Mouse (Mus musculus) embryonic facial prominence, embryonic 13.5 days (tissue): ENCODE measurements at regions not wholly inside any gene's neighbourhood (a gene's known extent, or its start where the extent isn't known, plus 50 kb on each side); places are given as distances from the start of the nearest gene placed in this dataset.
A peak's percentile ranks its signal among the peaks of the same experiment; 100 is the strongest.

Experiments used
- ATAC-seq: fragments of 200-750 bp; cut with Nextera tagmentation; 2 replicates; pipeline ENCODE4 v1.8.0; 2017; ENCODE audit warnings: low read depth; ENCODE audit not compliant: insufficient number of reproducible peaks, insufficient read depth, low FRiP score, low TSS enrichment
- H3K27ac ChIP-seq: fragments of 300-500 bp; sonication (generic); 2 replicates; pipeline ENCODE4 v1.5.1; 2015; ENCODE audit warnings: moderate library complexity, mild to moderate bottlenecking, inconsistent platforms
- H3K27me3 ChIP-seq: fragments of 300-500 bp; sonication (generic); 2 replicates; pipeline ENCODE4 v1.6.1; 2015; ENCODE audit warnings: mild to moderate bottlenecking, inconsistent platforms
- H3K36me3 ChIP-seq: fragments of 300-500 bp; sonication (generic); 2 replicates; pipeline ENCODE4 v1.6.1; 2015; ENCODE audit warnings: mild to moderate bottlenecking, inconsistent platforms
- H3K4me1 ChIP-seq: fragments of 300-500 bp; sonication (generic); 2 replicates; pipeline ENCODE4 v1.6.1; 2015; ENCODE audit warnings: inconsistent platforms
- H3K4me2 ChIP-seq: fragments of 300-500 bp; sonication (generic); 2 replicates; pipeline ENCODE4 v1.6.1; 2015; ENCODE audit warnings: moderate library complexity, mild to moderate bottlenecking, inconsistent platforms
- H3K4me3 ChIP-seq: fragments of 300-500 bp; sonication (generic); 2 replicates; pipeline ENCODE4 v1.5.1; 2015; ENCODE audit warnings: mild to moderate bottlenecking, inconsistent platforms
- H3K9ac ChIP-seq: fragments of 300-500 bp; sonication (generic); 2 replicates; pipeline ENCODE4 v1.6.1; 2015; ENCODE audit warnings: mild to moderate bottlenecking, inconsistent platforms
- H3K9me3 ChIP-seq: fragments of 300-500 bp; sonication (generic); 2 replicates; pipeline ENCODE4 v1.6.1; 2016; ENCODE audit warnings: inconsistent platforms
- WGBS: fragments of 180-500 bp; shearing (Covaris S2); methylation state at CpG from one replicate; pipeline ENCODE4 v1.1.7; 2015; ENCODE audit warnings: mixed read lengths; 5-methylcytosine and 5-hydroxymethylcytosine counted together

GRCm38 (mm10) chr11:63352990-63353389 lies 224.2 kb downstream of the Pmp22 start:
- Histone ChIP-seq H3K27me3 (peaks cover 3% of the 10 kb centered on the region; the same call in 1 of the 2 replicates), H3K4me2 (no peak overlapping the region), H3K36me3 (no peaks in the 10 kb centered on the region), H3K9ac (no peak overlapping the region), H3K9me3 (no peaks in the 10 kb centered on the region), H3K4me1 (peaks cover 14% of the 10 kb centered on the region), H3K4me3 (no peak overlapping the region), H3K27ac (no peak overlapping the region)
- 80% methylated on average over 3 of the region's 3 CpGs for WGBS
- ATAC-seq, result no peak

- WGBS, result 92% methylated on average over 8 of the region's 8 CpGs
- Histone ChIP-seq H3K4me3 (no peak overlapping the region), H3K9me3 (no peaks in the 10 kb centered on the region), H3K27ac (no peak overlapping the region), H3K36me3 (no peaks in the 10 kb centered on the region), H3K4me1 (peaks cover 17% of the 10 kb centered on the region), H3K9ac (no peak overlapping the region), H3K27me3 (peaks cover 2% of the 10 kb centered on the region; the same call in 1 of the 2 replicates), H3K4me2 (no peak overlapping the region)
- no peak for ATAC-seq
Observed at GRCm38 (mm10) chr11:63353671-63354070, 224.9 kb downstream of the Pmp22 start.

- Histone ChIP-seq H3K36me3 (no peaks in the 10 kb centered on the region), H3K4me3 (no peak overlapping the region), H3K4me2 (no peak overlapping the region), H3K27ac (peak overlapping the region; percentile 4; the same call in 1 of the 2 replicates), H3K27me3 (no peaks in the 10 kb centered on the region), H3K9me3 (no peaks in the 10 kb centered on the region), H3K4me1 (peaks cover 11% of the 10 kb centered on the region), H3K9ac (no peak overlapping the region)
- 56% methylated on average over 10 of the region's 10 CpGs for WGBS
- no peak for ATAC-seq
Observed at GRCm38 (mm10) chr11:63357772-63358344, 229.1 kb downstream of the Pmp22 start.

- H3K4me2 ChIP-seq, result no peak overlapping the region
- no peak overlapping the region for H3K9ac ChIP-seq
- H3K9me3 ChIP-seq, result peaks cover 6% of the 10 kb centered on the region; the same call in 1 of the 2 replicates
- ATAC-seq, result no peak
- WGBS, result 87% methylated on average over 6 of the region's 6 CpGs
- H3K4me3 ChIP-seq, result no peak overlapping the region
- H3K27ac ChIP-seq, result no peak overlapping the region
- H3K4me1 ChIP-seq, result no peaks in the 10 kb centered on the region
- H3K36me3 ChIP-seq, result no peaks in the 10 kb centered on the region
- no peaks in the 10 kb centered on the region for H3K27me3 ChIP-seq
Observed at GRCm38 (mm10) chr11:63367756-63368265, 239.0 kb downstream of the Pmp22 start.

GRCm38 (mm10) chr11:63369475-63369874 lies 240.7 kb downstream of the Pmp22 start:
- Histone ChIP-seq H3K36me3 (no peaks in the 10 kb centered on the region), H3K4me2 (no peak overlapping the region), H3K4me1 (no peaks in the 10 kb centered on the region), H3K4me3 (no peak overlapping the region), H3K27me3 (no peaks in the 10 kb centered on the region), H3K9me3 (peaks cover 6% of the 10 kb centered on the region; the same call in 1 of the 2 replicates), H3K9ac (no peak overlapping the region), H3K27ac (no peak overlapping the region)
- 93% methylated on average over 2 of the region's 2 CpGs for WGBS
- no peak for ATAC-seq

- 97% methylated on average over 3 of the region's 3 CpGs for WGBS
- no peaks in the 10 kb centered on the region for H3K4me1 ChIP-seq
- H3K9ac ChIP-seq, result no peak overlapping the region
- H3K4me2 ChIP-seq, result no peak overlapping the region
- H3K36me3 ChIP-seq, result no peaks in the 10 kb centered on the region
- H3K27ac ChIP-seq, result no peak overlapping the region
- H3K9me3 ChIP-seq, result no peaks in the 10 kb centered on the region
- H3K27me3 ChIP-seq, result no peaks in the 10 kb centered on the region
- no peak for ATAC-seq
- H3K4me3 ChIP-seq, result no peak overlapping the region
Observed at GRCm38 (mm10) chr11:63376311-63376710, 247.5 kb downstream of the Pmp22 start.

GRCm38 (mm10) chr11:63376991-63377390 lies 248.2 kb downstream of the Pmp22 start:
- no peak overlapping the region for H3K27ac ChIP-seq
- H3K4me3 ChIP-seq, result no peak overlapping the region
- 78% methylated on average over 10 of the region's 10 CpGs for WGBS
- H3K4me2 ChIP-seq, result no peak overlapping the region
- no peaks in the 10 kb centered on the region for H3K36me3 ChIP-seq
- no peaks in the 10 kb centered on the region for H3K27me3 ChIP-seq
- H3K4me1 ChIP-seq, result no peaks in the 10 kb centered on the region
- H3K9me3 ChIP-seq, result no peaks in the 10 kb centered on the region
- no peak for ATAC-seq
- H3K9ac ChIP-seq, result no peak overlapping the region

- 31% methylated on average over 4 of the region's 4 CpGs for WGBS
- Histone ChIP-seq H3K4me3 (no peak overlapping the region), H3K36me3 (no peaks in the 10 kb centered on the region), H3K9ac (no peak overlapping the region), H3K4me2 (no peak overlapping the region), H3K27me3 (no peaks in the 10 kb centered on the region), H3K27ac (peak overlapping the region; percentile 52), H3K4me1 (peaks cover 9% of the 10 kb centered on the region), H3K9me3 (no peaks in the 10 kb centered on the region)
- no peak for ATAC-seq
Observed at GRCm38 (mm10) chr11:63388247-63388646, 259.5 kb downstream of the Pmp22 start.

- peaks cover 8% of the 10 kb centered on the region for H3K4me1 ChIP-seq
- no peak overlapping the region for H3K4me2 ChIP-seq
- H3K4me3 ChIP-seq, result no peak overlapping the region
- H3K27me3 ChIP-seq, result no peaks in the 10 kb centered on the region
- H3K27ac ChIP-seq, result no peak overlapping the region
- H3K36me3 ChIP-seq, result no peaks in the 10 kb centered on the region
- no peak overlapping the region for H3K9ac ChIP-seq
- no peak for ATAC-seq
- 56% methylated on average over 3 of the region's 3 CpGs for WGBS
- no peaks in the 10 kb centered on the region for H3K9me3 ChIP-seq
Observed at GRCm38 (mm10) chr11:63391478-63391877, 262.7 kb downstream of the Pmp22 start.

GRCm38 (mm10) chr11:63392378-63392777 lies 263.6 kb downstream of the Pmp22 start:
- no peaks in the 10 kb centered on the region for H3K27me3 ChIP-seq
- H3K27ac ChIP-seq, result no peak overlapping the region

GRCm38 (mm10) chr11:63394201-63394600 lies 265.4 kb downstream of the Pmp22 start:
- WGBS, result 61% methylated on average over 3 of the region's 3 CpGs

More at GRCm38 (mm10) chr11:63392378-63392777, 263.6 kb downstream of the Pmp22 start:
- Histone ChIP-seq H3K4me3 (no peak overlapping the region), H3K9me3 (no peaks in the 10 kb centered on the region), H3K36me3 (no peaks in the 10 kb centered on the region), H3K4me2 (no peak overlapping the region), H3K4me1 (peaks cover 8% of the 10 kb centered on the region), H3K9ac (no peak overlapping the region)
- 58% methylated on average over 3 of the region's 3 CpGs for WGBS
- ATAC-seq, result no peak

GRCm38 (mm10) chr11:63396386-63396785 lies 267.6 kb downstream of the Pmp22 start:
- Histone ChIP-seq H3K4me1 (0 out of 2 replicates have a peak, but pooled peaks cover 2% of the 10 kb centered on the region), H3K9ac (no peak overlapping the region), H3K4me2 (no peak overlapping the region), H3K27ac (no peak overlapping the region), H3K27me3 (no peaks in the 10 kb centered on the region; the same call in 1 of the 2 replicates), H3K4me3 (no peak overlapping the region), H3K9me3 (no peaks in the 10 kb centered on the region), H3K36me3 (no peaks in the 10 kb centered on the region)
- WGBS, result 88% methylated on average over 8 of the region's 8 CpGs
- no peak for ATAC-seq

More at GRCm38 (mm10) chr11:63394201-63394600, 265.4 kb downstream of the Pmp22 start:
- Histone ChIP-seq H3K9me3 (no peaks in the 10 kb centered on the region), H3K9ac (no peak overlapping the region), H3K36me3 (no peaks in the 10 kb centered on the region), H3K4me2 (no peak overlapping the region), H3K4me1 (no peaks in the 10 kb centered on the region), H3K4me3 (no peak overlapping the region), H3K27ac (no peak overlapping the region), H3K27me3 (no peaks in the 10 kb centered on the region)
- ATAC-seq, result no peak
